Mouse (Mus musculus) embryonic facial prominence, embryonic 13.5 days (tissue): ENCODE data around the gene Irf3. TPM values are rescaled to one million over a fixed set of nuclear protein-coding genes. Genes with fewer than 3 reads are reported as not detected.

Experiments
- ATAC-seq: fragments of 200-750 bp; cut with Nextera tagmentation; 2 replicates; pipeline ENCODE4 v1.8.0; 2017; ENCODE audit warnings: low read depth; ENCODE audit not compliant: insufficient number of reproducible peaks, insufficient read depth, low FRiP score, low TSS enrichment
- H3K27ac ChIP-seq: fragments of 300-500 bp; sonication (generic); 2 replicates; pipeline ENCODE4 v1.5.1; 2015; ENCODE audit warnings: moderate library complexity, mild to moderate bottlenecking, inconsistent platforms
- H3K27me3 ChIP-seq: fragments of 300-500 bp; sonication (generic); 2 replicates; pipeline ENCODE4 v1.6.1; 2015; ENCODE audit warnings: mild to moderate bottlenecking, inconsistent platforms
- H3K36me3 ChIP-seq: fragments of 300-500 bp; sonication (generic); 2 replicates; pipeline ENCODE4 v1.6.1; 2015; ENCODE audit warnings: mild to moderate bottlenecking, inconsistent platforms
- H3K4me1 ChIP-seq: fragments of 300-500 bp; sonication (generic); 2 replicates; pipeline ENCODE4 v1.6.1; 2015; ENCODE audit warnings: inconsistent platforms
- H3K4me2 ChIP-seq: fragments of 300-500 bp; sonication (generic); 2 replicates; pipeline ENCODE4 v1.6.1; 2015; ENCODE audit warnings: moderate library complexity, mild to moderate bottlenecking, inconsistent platforms
- H3K4me3 ChIP-seq: fragments of 300-500 bp; sonication (generic); 2 replicates; pipeline ENCODE4 v1.5.1; 2015; ENCODE audit warnings: mild to moderate bottlenecking, inconsistent platforms
- H3K9ac ChIP-seq: fragments of 300-500 bp; sonication (generic); 2 replicates; pipeline ENCODE4 v1.6.1; 2015; ENCODE audit warnings: mild to moderate bottlenecking, inconsistent platforms
- H3K9me3 ChIP-seq: fragments of 300-500 bp; sonication (generic); 2 replicates; pipeline ENCODE4 v1.6.1; 2016; ENCODE audit warnings: inconsistent platforms
- WGBS: fragments of 180-500 bp; shearing (Covaris S2); methylation state at CpG from one replicate; pipeline ENCODE4 v1.1.7; 2015; ENCODE audit warnings: mixed read lengths; 5-methylcytosine and 5-hydroxymethylcytosine counted together
- polyA plus RNA-seq: library from polyadenylated mRNA; unstranded; fragments of >200 nt; fragmentation: Nextera tagmentation; extraction: Ambion mirVana; gene quantifications from 2 replicates; pipeline ENCODE4 v1.2.1, GENCODE M21; 2015

The Irf3 gene
- polyA plus RNA-seq, 1 experiment from 2014 or later = 99.7 TPM

DNA sequence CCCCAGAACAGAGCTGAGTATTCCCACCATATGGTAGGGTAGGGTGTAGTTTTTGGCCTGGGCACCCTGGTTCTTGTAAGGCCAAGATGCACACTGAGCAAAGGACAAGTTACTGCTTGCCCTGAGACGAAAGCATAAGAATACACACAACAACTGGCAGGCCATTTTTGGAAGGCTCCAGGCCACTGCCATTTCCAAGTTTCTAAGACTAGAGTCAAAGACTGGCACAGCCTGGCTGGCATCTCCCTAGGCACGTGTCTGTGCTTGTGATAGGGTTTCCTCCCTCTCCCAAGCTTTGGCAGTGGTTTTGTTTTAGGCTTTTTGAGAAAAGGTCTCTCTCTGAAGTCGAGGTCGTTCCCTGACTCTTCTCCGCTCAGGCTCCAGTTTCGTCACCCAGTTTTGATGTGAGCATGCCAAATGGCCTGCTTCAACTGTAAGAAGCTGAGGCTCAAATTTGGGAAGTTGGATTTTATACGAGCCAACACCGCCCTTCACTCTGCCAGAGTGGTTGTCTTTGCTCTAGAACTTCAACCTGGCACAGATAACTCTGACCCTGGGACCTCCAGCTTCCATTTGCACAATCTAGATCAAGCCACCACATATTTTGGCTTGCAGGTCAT, 28.3 kb downstream of the Irf3 start:
- no peak overlapping the region for H3K4me2 ChIP-seq
- H3K27me3 ChIP-seq = no peaks in the 10 kb centered on the region
- H3K9me3 ChIP-seq = no peaks in the 10 kb centered on the region
- peaks cover 42% of the 10 kb centered on the region for H3K36me3 ChIP-seq
- no peak for ATAC-seq
- no peak overlapping the region for H3K9ac ChIP-seq
- peaks cover 3% of the 10 kb centered on the region; the same call in 1 of the 2 replicates for H3K4me1 ChIP-seq
- no peak overlapping the region for H3K4me3 ChIP-seq
- H3K27ac ChIP-seq = peak overlapping the region; percentile 29; the same call in 1 of the 2 replicates
- WGBS = 74% methylated on average over 8 of the region's 8 CpGs

DNA sequence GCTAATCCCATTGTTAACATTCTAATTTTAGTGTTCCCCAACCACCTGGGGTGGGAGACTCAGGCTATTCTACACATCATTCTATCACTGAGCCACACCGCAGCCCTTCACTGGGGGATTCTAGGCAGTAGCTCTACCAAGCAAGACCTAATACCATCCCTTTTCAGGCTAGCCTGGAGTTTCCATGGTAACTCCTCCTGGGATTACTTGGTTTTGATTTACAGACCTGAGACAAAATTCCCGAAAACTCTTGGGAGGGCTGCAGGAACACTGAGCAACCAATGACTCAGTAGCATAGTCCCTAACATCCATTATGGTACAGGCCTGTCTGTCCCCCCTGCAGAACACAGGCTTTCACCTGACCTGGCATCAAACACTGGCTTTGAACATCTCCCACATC, 28.8 kb downstream of the Irf3 start:
- WGBS = 71% methylated on average over 2 of the region's 2 CpGs
- Histone ChIP-seq H3K9ac (no peak overlapping the region), H3K4me2 (no peak overlapping the region), H3K4me1 (peaks cover 3% of the 10 kb centered on the region; the same call in 1 of the 2 replicates), H3K4me3 (no peak overlapping the region), H3K9me3 (no peaks in the 10 kb centered on the region), H3K36me3 (peaks cover 48% of the 10 kb centered on the region), H3K27me3 (no peaks in the 10 kb centered on the region), H3K27ac (peak overlapping the region; percentile 33; the same call in 1 of the 2 replicates)
- ATAC-seq = no peak

DNA sequence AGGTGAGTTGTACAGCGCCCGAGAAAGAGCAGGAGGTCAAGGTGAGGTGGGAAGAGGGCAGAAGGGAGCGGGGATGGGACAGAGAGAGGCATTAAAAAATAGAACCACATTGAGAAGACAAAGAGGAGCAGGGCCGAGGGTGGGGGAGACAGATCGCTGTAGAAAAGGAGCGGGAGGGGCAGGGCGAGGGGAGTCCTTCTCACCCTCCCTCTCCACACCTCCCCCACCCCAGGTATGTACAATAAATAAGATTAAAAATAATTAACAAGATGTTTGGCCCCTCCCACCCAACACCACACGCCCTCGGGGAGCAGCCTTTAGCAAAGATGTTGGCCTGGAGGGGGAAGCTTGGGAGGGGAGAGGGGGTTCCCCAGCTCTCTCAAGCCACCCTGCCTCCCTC, 30.3 kb downstream of the Irf3 start:
- Histone ChIP-seq H3K27me3 (no peaks in the 10 kb centered on the region), H3K4me2 (no peak overlapping the region), H3K9ac (no peak overlapping the region), H3K4me1 (peaks cover 3% of the 10 kb centered on the region; the same call in 1 of the 2 replicates), H3K9me3 (no peaks in the 10 kb centered on the region), H3K27ac (no peak overlapping the region), H3K36me3 (peaks cover 63% of the 10 kb centered on the region), H3K4me3 (no peak overlapping the region)
- WGBS = 89% methylated on average over 9 of the region's 9 CpGs
- no peak for ATAC-seq

DNA sequence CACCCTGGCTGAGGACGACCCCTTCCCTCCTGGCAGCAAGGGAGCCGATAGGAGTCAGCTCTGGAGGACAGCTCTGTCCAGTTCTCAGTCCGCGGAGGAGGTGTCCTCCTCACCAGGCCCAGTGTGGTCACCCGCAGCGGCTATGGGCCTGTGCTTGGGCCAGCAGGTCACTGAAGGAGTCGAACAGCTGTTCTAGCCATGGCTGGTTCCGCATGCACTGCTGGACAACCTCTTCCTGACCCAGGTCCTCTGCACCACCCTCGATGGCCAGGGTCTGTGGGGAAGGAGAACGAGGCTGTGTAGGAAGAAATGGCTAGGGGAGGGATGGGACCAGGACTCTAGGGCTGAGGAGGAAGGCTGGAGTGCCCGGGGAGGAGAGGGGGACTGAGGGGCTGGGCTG, 30.9 kb downstream of the Irf3 start:
- Histone ChIP-seq H3K36me3 (peaks cover 69% of the 10 kb centered on the region), H3K27ac (no peak overlapping the region), H3K9ac (no peak overlapping the region), H3K4me3 (peak overlapping the region; percentile 2; the same call in 1 of the 2 replicates), H3K27me3 (no peaks in the 10 kb centered on the region), H3K9me3 (no peaks in the 10 kb centered on the region), H3K4me1 (peaks cover 3% of the 10 kb centered on the region; the same call in 1 of the 2 replicates), H3K4me2 (no peak overlapping the region)
- 93% methylated on average over 11 of the region's 11 CpGs for WGBS
- ATAC-seq = no peak

DNA sequence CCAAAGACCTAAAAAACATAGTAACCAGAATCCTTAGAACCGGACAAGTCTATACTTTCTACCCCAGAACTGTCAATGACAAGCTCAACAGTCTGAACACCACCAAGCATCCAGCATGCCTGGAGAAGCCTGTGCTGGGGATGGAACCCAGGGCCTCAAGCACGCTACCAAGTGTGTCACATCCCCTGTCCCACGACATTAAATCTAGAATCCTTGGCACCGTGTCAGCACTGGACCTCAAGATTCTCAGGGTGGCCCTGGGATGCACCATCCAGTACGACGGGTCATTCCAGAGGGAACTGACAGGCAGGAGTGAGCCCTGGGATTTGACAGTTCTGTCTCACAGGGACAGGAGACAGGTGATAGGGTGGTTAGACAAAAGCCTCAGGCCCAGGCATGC, 32.5 kb downstream of the Irf3 start:
- peaks cover 85% of the 10 kb centered on the region for H3K36me3 ChIP-seq
- no peaks in the 10 kb centered on the region for H3K9me3 ChIP-seq
- H3K27ac ChIP-seq = no peak overlapping the region
- no peak for ATAC-seq
- no peak overlapping the region for H3K4me2 ChIP-seq
- WGBS = 91% methylated on average over 6 of the region's 6 CpGs
- no peak overlapping the region for H3K9ac ChIP-seq
- H3K27me3 ChIP-seq = no peaks in the 10 kb centered on the region
- H3K4me3 ChIP-seq = no peak overlapping the region
- H3K4me1 ChIP-seq = peaks cover under 1% of the 10 kb centered on the region; the same call in 1 of the 2 replicates

DNA sequence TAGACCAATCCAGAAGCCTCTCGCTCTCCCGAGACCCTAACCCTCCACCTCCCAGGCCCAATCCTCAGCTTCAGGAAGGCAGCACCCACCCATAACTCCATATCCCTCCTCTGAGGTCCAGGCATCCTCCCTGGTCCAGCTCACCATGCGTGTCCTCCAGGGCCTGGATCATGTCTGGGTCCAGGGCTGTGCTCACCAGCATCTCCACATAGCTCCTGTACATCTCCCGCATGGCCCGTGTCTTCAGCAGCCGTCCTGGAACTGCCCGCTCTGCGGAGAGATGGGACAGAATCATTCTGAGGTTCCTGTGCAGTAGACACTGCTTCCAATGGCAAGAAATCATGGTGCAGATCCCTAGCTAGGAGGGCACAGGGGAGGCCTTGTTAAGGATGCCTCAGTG, 33.4 kb downstream of the Irf3 start:
- no peak for ATAC-seq
- Histone ChIP-seq H3K9ac (no peak overlapping the region), H3K4me1 (no peaks in the 10 kb centered on the region; the same call in 1 of the 2 replicates), H3K9me3 (no peaks in the 10 kb centered on the region), H3K27me3 (no peaks in the 10 kb centered on the region), H3K36me3 (peaks cover 94% of the 10 kb centered on the region), H3K4me2 (no peak overlapping the region), H3K4me3 (no peak overlapping the region), H3K27ac (no peak overlapping the region)
- whole genome bisulfite sequencing = 96% methylated on average over 8 of the region's 8 CpGs

DNA sequence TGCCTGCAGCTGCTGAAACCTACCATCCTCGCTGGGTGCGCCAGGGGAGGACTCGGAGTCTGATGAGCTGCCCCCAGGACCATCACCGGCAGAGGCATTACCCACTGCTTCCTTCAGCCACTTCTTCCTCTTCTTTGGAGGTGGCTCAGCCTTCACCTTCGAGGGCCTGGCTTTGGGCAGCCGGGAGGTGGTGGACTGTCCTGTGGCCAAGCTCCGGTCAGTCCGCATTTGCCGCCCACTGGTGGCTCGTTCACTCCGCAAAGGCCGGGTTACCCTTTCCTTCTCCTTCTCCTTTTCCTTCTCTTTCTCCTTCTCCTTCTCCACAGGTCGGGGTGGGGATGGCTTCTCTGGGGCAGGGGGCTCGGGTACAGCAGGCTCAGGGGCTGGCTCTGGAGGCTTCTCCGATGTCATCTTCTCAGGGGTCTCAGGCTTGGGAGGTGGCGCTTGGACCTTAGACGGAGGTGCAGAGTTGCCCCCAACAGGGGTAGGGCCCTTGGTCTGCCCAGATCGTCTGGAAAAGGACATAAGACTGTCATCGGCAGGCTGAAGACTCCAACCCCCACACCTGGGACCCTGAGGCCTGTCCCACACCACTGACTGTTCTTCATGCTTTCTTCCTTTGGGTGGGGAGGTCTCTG, 36.4 kb downstream of the Irf3 start:
- WGBS = 92% methylated on average over 19 of the region's 19 CpGs
- Histone ChIP-seq H3K27me3 (no peaks in the 10 kb centered on the region), H3K4me3 (no peak overlapping the region), H3K4me2 (no peak overlapping the region), H3K36me3 (peaks cover 99% of the 10 kb centered on the region), H3K27ac (no peak overlapping the region), H3K9ac (no peak overlapping the region), H3K4me1 (no peaks in the 10 kb centered on the region), H3K9me3 (no peaks in the 10 kb centered on the region)
- no peak for ATAC-seq

DNA sequence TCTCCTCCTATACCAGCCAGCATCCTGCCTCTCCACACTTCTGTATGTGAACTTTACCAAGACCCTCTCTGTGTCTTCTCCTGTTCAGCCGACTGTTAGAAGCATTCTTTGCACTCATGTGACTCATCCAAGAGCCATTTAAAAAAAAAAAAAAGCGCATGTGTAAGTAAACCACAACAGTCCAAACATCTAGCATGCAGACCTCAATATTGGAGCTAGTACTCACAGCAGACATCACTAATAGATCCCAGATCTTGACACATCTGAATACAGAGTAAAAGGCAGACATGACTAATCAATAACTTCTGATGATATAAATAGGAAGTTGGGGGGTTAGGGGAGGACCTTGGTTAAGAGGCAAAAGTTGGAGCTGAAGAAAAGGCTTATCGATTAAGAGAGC, 38.2 kb downstream of the Irf3 start:
- no peak overlapping the region for H3K27ac ChIP-seq
- H3K4me1 ChIP-seq = no peaks in the 10 kb centered on the region
- H3K9me3 ChIP-seq = no peaks in the 10 kb centered on the region
- H3K4me2 ChIP-seq = no peak overlapping the region
- peaks cover 99% of the 10 kb centered on the region for H3K36me3 ChIP-seq
- no peak for ATAC-seq
- H3K27me3 ChIP-seq = no peaks in the 10 kb centered on the region
- no peak overlapping the region for H3K9ac ChIP-seq
- WGBS = 75% methylated on average over 3 of the region's 3 CpGs
- H3K4me3 ChIP-seq = no peak overlapping the region

DNA sequence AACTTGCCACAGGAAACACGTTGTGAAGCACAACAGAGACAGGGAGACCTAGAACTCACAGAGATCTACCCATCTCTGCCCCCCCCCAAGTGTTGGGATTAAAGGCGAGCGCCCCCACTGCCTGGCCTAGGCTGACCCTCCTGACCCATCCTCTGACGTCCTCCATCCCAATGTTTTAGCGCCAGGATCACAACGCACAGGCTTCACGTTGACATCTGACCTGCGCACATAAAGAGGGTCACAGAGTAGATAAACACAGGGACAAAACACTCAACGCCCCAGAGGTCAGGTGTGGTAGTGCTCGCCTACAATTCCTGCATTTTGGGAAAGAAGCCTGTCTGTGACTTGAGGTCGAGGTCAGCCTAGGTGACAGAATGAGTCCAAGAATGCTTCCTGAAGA, 39.3 kb downstream of the Irf3 start:
- no peak overlapping the region for H3K4me2 ChIP-seq
- no peak overlapping the region for H3K27ac ChIP-seq
- no peak overlapping the region for H3K4me3 ChIP-seq
- peaks cover 99% of the 10 kb centered on the region for H3K36me3 ChIP-seq
- WGBS = 86% methylated on average over 11 of the region's 11 CpGs
- no peaks in the 10 kb centered on the region for H3K27me3 ChIP-seq
- no peaks in the 10 kb centered on the region for H3K9me3 ChIP-seq
- H3K9ac ChIP-seq = no peak overlapping the region
- no peaks in the 10 kb centered on the region for H3K4me1 ChIP-seq
- ATAC-seq = no peak

DNA sequence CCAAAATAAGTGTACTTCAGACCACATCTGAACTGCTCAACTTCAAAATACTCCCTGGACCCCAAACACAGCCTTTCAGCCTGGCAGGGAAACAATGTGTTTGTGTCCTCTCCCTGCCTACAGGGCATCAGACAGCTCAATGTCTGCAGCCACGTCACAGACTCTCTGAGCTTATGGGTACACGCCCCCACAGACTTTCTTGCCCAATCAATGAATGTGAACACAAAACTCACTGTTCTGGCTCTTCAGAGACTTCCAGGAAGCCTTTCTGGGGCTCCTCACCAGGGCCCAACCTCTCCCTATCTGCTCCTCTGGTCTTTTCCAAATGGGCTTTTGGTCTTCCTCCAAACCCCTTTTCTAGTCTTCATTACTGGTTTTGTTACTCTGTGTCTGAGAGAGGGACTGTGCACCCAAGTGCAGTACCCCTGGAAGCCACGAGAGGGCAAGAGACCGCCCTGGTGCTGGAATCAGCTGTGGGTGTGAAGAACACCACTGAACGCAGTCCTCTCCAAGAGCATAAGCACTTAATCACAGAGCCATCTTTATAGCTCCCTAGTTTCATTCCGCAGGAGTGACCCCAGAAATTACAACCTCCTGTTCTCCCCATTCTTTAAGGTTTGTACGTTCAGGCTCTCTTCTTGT, 40.4 kb downstream of the Irf3 start:
- no peak overlapping the region for H3K4me3 ChIP-seq
- H3K27me3 ChIP-seq = no peaks in the 10 kb centered on the region
- H3K9me3 ChIP-seq = no peaks in the 10 kb centered on the region
- H3K4me2 ChIP-seq = no peak overlapping the region
- H3K36me3 ChIP-seq = peaks cover 99% of the 10 kb centered on the region
- H3K9ac ChIP-seq = no peak overlapping the region
- WGBS = 73% methylated on average over 7 of the region's 7 CpGs
- H3K4me1 ChIP-seq = no peaks in the 10 kb centered on the region
- no peak overlapping the region for H3K27ac ChIP-seq
- ATAC-seq = no peak

DNA sequence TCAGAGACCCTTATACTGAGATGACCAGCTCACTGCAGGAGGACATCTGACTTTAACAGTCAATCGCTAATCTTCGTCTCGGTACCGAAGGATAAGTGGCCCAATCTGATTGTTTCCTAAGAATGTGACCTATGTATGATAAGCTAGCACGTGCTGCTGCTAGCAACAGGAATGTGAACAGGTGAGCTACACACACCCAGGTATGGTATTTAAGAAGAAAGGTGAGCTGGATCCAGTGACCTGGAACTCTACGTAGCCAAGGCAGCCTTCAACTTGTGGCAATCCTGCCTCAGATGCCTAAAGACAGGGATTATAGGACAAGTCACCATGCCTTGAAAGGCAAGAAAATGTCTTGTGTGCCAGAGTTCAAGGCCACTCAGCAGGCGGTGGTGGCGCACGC, 41.0 kb downstream of the Irf3 start:
- H3K27me3 ChIP-seq = no peaks in the 10 kb centered on the region
- H3K9me3 ChIP-seq = no peaks in the 10 kb centered on the region
- H3K4me3 ChIP-seq = no peak overlapping the region
- no peak overlapping the region for H3K9ac ChIP-seq
- WGBS = 93% methylated on average over 9 of the region's 9 CpGs
- ATAC-seq = no peak
- H3K36me3 ChIP-seq = peaks cover 99% of the 10 kb centered on the region
- no peak overlapping the region for H3K4me2 ChIP-seq
- no peaks in the 10 kb centered on the region for H3K4me1 ChIP-seq
- no peak overlapping the region for H3K27ac ChIP-seq

DNA sequence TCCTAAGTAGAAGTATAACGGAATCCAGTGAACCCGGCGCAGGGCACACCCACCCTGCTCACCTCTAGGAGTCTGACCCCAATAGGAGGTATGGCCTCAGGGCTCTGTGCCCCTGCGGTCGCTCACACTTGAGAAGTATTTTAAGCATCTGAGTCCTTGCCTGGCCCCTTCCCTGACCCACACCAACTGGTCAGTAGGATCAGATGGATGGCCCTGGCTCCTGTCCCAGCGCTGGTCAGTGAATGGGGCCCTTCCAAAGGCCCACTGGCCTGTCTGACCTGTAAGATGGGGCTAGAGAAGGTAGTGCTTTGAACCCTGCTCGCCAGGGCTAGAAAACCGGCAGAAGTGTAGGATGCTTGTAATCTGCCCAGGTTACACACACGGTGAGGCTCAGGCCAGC, 43.4 kb downstream of the Irf3 start:
- H3K9me3 ChIP-seq = no peaks in the 10 kb centered on the region
- H3K4me2 ChIP-seq = no peak overlapping the region
- H3K27ac ChIP-seq = no peak overlapping the region
- no peaks in the 10 kb centered on the region for H3K4me1 ChIP-seq
- H3K36me3 ChIP-seq = peaks cover 99% of the 10 kb centered on the region
- 87% methylated on average over 9 of the region's 9 CpGs for WGBS
- H3K9ac ChIP-seq = no peak overlapping the region
- H3K27me3 ChIP-seq = no peaks in the 10 kb centered on the region
- H3K4me3 ChIP-seq = no peak overlapping the region
- ATAC-seq = no peak
